Mouse (Mus musculus) heart, adult 18-20 months (tissue): ENCODE data around the gene Olfr1323. TPM values are rescaled to one million over a fixed set of nuclear protein-coding genes. Genes with fewer than 3 reads are reported as not detected.

Source experiments
- DNase-seq, 2 experiments: peaks; one replicate each; pipeline ENCODE4 v3.0.0; 2021 to 2022; ENCODE audit warnings: mixed read lengths in 1 of 2
- long read RNA-seq, 2 experiments: library from polyadenylated mRNA; stranded (forward); transcript quantifications; one replicate each; pipeline ENCODE4 v2.0.0; 2021
- total RNA-seq, 2 experiments: library from RNA; stranded (reverse); gene quantifications; 2 replicates each; pipeline ENCODE4 v1.2.3; 2021

Gene Olfr1323
- not detected for total RNA-seq
- long read RNA-seq, experiment 1, result 0 reads
- long read RNA-seq, experiment 2, result 0 reads

- DNase-seq, result no peak
These were observed at the start of gene Olfr1323 for GRCm38 (mm10) chrX:50019259-50019658. TSS of gene Olfr1323 (minus strand) at chrX:50019359.

DNA sequence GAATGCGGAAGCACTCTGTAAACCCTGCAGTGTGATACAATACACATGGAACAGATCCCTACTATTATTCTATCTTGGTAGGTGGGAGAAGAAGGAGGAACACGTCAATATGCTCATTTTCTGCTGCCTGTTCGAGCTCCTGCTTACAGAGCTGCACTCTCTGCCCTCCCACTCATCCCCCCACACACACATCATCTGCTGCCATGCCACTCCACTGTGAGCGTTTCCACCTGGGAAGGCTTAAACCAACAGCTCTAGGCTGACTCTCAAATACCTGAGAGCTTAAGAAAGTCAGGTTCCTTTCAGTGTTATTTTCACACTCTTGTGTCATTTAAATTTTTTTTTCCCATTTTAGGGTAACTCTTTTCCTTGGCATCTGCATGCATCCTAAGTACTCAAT lies 6.9 kb downstream of the Olfr1323 start:
- DNase-seq, result no peak

Other genes with a start within 250 kb of the Olfr1323 start
- gene Igsf1, start 221.6 kb downstream of the Olfr1323 start, total RNA-seq, result 10 to 100 TPM; 26.8 to 28.1 TPM
- not detected for gene Olfr1322, start 127.9 kb downstream of the Olfr1323 start, total RNA-seq